Mouse (Mus musculus): ENCODE measurements around the gene Foxb2. TPM values are rescaled to one million over a fixed set of nuclear protein-coding genes. Genes with fewer than 3 reads are reported as not detected.

The Foxb2 gene
- total RNA-seq, 2 experiments from 2014 or later, result not detected

Other genes starting within 250 kb of the Foxb2 start
- 10 to 100 TPM; 24.6 to 27.1 TPM for gene Vps13a, start 92.9 kb downstream of the Foxb2 start, total RNA-seq (2021)
- gene Prune2, start 82.3 kb upstream of the Foxb2 start, total RNA-seq (2021), result 10 to 100 TPM; 13.1 to 16.4 TPM